Mouse (Mus musculus): ENCODE measurements around the gene Bbip1. TPM values are rescaled to one million over a fixed set of nuclear protein-coding genes. Genes with fewer than 3 reads are reported as not detected.

Gene Bbip1
- polyA plus RNA-seq, 1 experiment from 2014 or later: 62.8 TPM

GRCm38 (mm10) chr19:53888331-53888730 is 56.1 kb downstream of the Bbip1 start:
- H3K4me1 ChIP-seq (replicated peaks): peaks cover 28% of the 10 kb centered on the region
- no peak overlapping the region for H3K4me3 ChIP-seq
- H3K9ac ChIP-seq: no peak overlapping the region
- H3K27ac ChIP-seq: no peak overlapping the region
- H3K9me3 ChIP-seq (replicated peaks): no peaks in the 10 kb centered on the region
- no peak overlapping the region for H3K4me2 ChIP-seq
- no peaks in the 10 kb centered on the region for H3K36me3 ChIP-seq
- ATAC-seq (replicated peaks; ENCODE audit: insufficient number of reproducible peaks, insufficient read depth, low FRiP score, low read depth): no peak
- H3K27me3 ChIP-seq: no peaks in the 10 kb centered on the region
- WGBS: 76% methylated on average over 9 of the region's 9 CpGs

DNA sequence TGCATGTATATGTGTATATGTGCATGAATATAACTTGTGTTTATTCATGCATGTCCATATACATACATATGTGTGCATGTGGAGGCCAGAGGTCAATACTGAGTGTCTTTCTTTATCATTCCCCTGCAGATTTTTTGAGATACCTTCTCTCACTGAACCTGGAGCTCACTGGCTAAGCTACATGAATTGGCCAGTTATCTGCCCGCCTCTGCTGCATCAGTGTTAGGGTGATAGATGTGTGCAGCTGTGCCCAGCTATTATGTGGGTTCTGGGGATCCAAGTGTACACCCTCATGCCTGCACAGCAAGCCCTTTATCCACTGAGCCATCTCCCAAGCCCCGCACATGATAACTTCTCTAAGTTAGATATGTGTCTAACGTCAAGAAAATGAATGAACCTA is 56.6 kb downstream of the Bbip1 start:
- no peaks in the 10 kb centered on the region for H3K27me3 ChIP-seq
- H3K4me3 ChIP-seq: no peak overlapping the region
- peaks cover 24% of the 10 kb centered on the region for H3K4me1 ChIP-seq (replicated peaks)
- no peak overlapping the region for H3K27ac ChIP-seq
- no peak overlapping the region for H3K9ac ChIP-seq
- WGBS: 70% methylated on average over 3 of the region's 3 CpGs
- H3K4me2 ChIP-seq: no peak overlapping the region
- no peak for ATAC-seq (replicated peaks; ENCODE audit: insufficient number of reproducible peaks, insufficient read depth, low FRiP score, low read depth)
- no peaks in the 10 kb centered on the region for H3K9me3 ChIP-seq (replicated peaks)
- no peaks in the 10 kb centered on the region for H3K36me3 ChIP-seq

GRCm38 (mm10) chr19:53886576-53887370 is 57.7 kb downstream of the Bbip1 start:
- no peak overlapping the region for H3K27ac ChIP-seq
- no peak overlapping the region for H3K9ac ChIP-seq
- H3K27me3 ChIP-seq: no peaks in the 10 kb centered on the region
- no peaks in the 10 kb centered on the region for H3K36me3 ChIP-seq
- no peak overlapping the region for H3K4me2 ChIP-seq
- H3K4me3 ChIP-seq: no peak overlapping the region
- no peaks in the 10 kb centered on the region for H3K9me3 ChIP-seq (replicated peaks)
- WGBS: 75% methylated on average over 10 of the region's 10 CpGs
- peaks cover 15% of the 10 kb centered on the region for H3K4me1 ChIP-seq (replicated peaks)
- ATAC-seq (replicated peaks; ENCODE audit: insufficient number of reproducible peaks, insufficient read depth, low FRiP score, low read depth): no peak

DNA sequence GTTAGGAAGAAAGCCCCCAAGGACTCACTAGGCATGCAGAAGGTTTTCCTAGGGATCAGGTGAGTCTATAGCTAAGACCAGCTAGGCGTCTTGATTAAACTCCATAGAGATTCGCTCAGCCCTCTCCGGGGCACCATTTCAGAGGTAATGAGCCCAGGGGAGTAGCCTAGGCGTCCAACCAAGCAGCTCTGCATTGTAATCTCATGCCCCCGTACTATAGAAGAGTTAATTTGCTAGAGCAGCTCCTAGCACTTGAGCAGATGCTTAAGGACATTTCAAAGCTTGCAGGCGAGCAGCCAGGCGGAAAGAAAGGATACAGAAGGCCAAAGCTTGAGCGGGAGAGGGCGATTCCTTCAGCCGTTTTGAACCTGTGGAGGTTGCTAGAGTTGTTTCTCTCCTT is 59.0 kb downstream of the Bbip1 start:
- no peaks in the 10 kb centered on the region for H3K9me3 ChIP-seq (replicated peaks)

DNA sequence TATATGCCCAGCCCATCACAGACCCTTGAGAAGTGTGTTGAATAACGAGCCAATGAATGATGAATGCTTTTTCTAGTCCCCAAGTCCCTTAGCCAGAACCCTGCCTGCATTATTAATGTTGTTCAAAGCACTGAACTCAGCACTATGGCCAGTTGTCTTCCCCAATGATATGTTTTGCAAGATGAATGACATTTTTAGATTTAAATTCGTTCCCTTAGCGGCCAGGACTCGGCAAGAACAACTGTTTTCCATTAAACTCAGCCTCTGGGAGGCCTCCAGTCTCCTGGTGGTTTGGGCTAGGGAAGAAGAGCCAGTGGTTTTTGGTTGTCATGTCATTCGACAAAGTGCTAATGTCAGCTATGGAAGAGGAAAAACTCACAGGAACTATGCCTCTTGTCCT is 62.6 kb downstream of the Bbip1 start:
- no peak overlapping the region for H3K4me2 ChIP-seq
- no peaks in the 10 kb centered on the region for H3K36me3 ChIP-seq
- no peaks in the 10 kb centered on the region for H3K4me1 ChIP-seq (replicated peaks)
- H3K9ac ChIP-seq: no peak overlapping the region
- no peak for ATAC-seq (replicated peaks; ENCODE audit: insufficient number of reproducible peaks, insufficient read depth, low FRiP score, low read depth)
- H3K27ac ChIP-seq: no peak overlapping the region
- H3K27me3 ChIP-seq: no peaks in the 10 kb centered on the region
- WGBS: 60% methylated on average over 5 of the region's 5 CpGs
- H3K9me3 ChIP-seq (replicated peaks): no peaks in the 10 kb centered on the region
- no peak overlapping the region for H3K4me3 ChIP-seq

More for the DNA sequence above, 59.0 kb downstream of the Bbip1 start:
- Histone ChIP-seq H3K27ac (no peak overlapping the region), H3K4me3 (no peak overlapping the region), H3K4me1 (replicated peaks) (0 out of 2 replicates have a peak, but pooled peaks cover 3% of the 10 kb centered on the region), H3K36me3 (no peaks in the 10 kb centered on the region), H3K9ac (no peak overlapping the region), H3K27me3 (no peaks in the 10 kb centered on the region), H3K4me2 (no peak overlapping the region)
- 63% methylated on average over 10 of the region's 10 CpGs for WGBS
- no peak for ATAC-seq (replicated peaks; ENCODE audit: insufficient number of reproducible peaks, insufficient read depth, low FRiP score, low read depth)

DNA sequence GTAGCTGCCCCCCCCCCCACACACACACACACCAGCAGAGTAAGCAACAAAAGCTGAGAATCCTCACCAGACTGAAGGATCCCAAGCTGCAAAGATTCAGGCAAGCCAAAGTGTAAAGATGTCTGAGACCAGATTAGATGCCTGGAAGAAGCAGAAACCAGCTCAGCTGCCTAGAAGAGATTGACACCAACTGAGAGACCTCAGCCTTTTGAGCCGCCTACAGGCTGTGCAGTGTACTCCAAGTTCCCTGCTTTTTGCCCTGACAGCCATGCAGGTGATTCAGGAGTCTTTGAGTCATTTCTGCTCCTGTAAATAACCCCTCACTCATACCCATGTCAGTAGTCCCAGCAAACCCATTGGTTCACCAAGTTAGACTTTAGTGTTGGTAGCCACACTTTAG is 64.0 kb downstream of the Bbip1 start:
- Histone ChIP-seq H3K9me3 (replicated peaks) (no peaks in the 10 kb centered on the region), H3K4me2 (no peak overlapping the region), H3K27ac (no peak overlapping the region), H3K27me3 (no peaks in the 10 kb centered on the region), H3K4me1 (replicated peaks) (no peaks in the 10 kb centered on the region), H3K4me3 (no peak overlapping the region), H3K36me3 (no peaks in the 10 kb centered on the region), H3K9ac (no peak overlapping the region)
- WGBS: 66% methylated on average over 1 of the region's 1 CpGs
- ATAC-seq (replicated peaks; ENCODE audit: insufficient number of reproducible peaks, insufficient read depth, low FRiP score, low read depth): no peak

Other genes starting within 250 kb of the Bbip1 start
- gene Pdcd4, start 52.4 kb downstream of the Bbip1 start, polyA plus RNA-seq (2015; fragmentation: Nextera tagmentation; extraction: Ambion mirVana): 35.9 and 38.2 TPM in 2 replicates
- 29.8 and 34.6 TPM in 2 replicates for gene Shoc2, start 321 bp downstream of the Bbip1 start, polyA plus RNA-seq (2015; fragmentation: Nextera tagmentation; extraction: Ambion mirVana)
- gene Adra2a, start 99.5 kb upstream of the Bbip1 start, polyA plus RNA-seq (2015; fragmentation: Nextera tagmentation; extraction: Ambion mirVana): 0.05 and 0.19 TPM in 2 replicates

Data from heart, embryonic 15.5 days (tissue).